Mouse (Mus musculus): ENCODE measurements at regions not wholly inside any gene's neighbourhood (a gene's known extent, or its start where the extent isn't known, plus 50 kb on each side); places are given as distances from the start of the nearest gene placed in this dataset.
"Not testable (repeated sequence)": the region's sequence is repeated elsewhere in the genome, so short reads cannot be mapped to it uniquely, and the experiment has no call there.

- DNase-seq, result no peak
- H3K4me3 ChIP-seq, result no peak overlapping the region
- TF ChIP-seq CTCF (IDR thresholded peaks at IDR 0.05), result no peak
- intact Hi-C loops (cut with DNase I), result no loop called here
- H3K27ac ChIP-seq, result no peak overlapping the region
These were observed 310.5 kb downstream of the Eipr1 start for GRCm38 (mm10) chr12:29062025-29062637.

GRCm38 (mm10) chr12:29062801-29063200 lies 311.2 kb downstream of the Eipr1 start:
- DNase-seq, result no peak
- TF ChIP-seq CTCF (IDR thresholded peaks at IDR 0.05), result no peak
- intact Hi-C loops (cut with DNase I), result no loop called here
- Histone ChIP-seq H3K27ac (no peak overlapping the region), H3K4me3 (no peak overlapping the region)

- no peak for TF ChIP-seq CTCF (IDR thresholded peaks at IDR 0.05)
- intact Hi-C loops (cut with DNase I), result no loop called here
- DNase-seq, result no peak
- Histone ChIP-seq H3K4me3 (no peak overlapping the region), H3K27ac (no peak overlapping the region)
These were observed 316.6 kb downstream of the Eipr1 start for GRCm38 (mm10) chr12:29068180-29068579.

- H3K27ac ChIP-seq, result no peak overlapping the region
- intact Hi-C loops (cut with DNase I), result no loop called here
- H3K4me3 ChIP-seq, result no peak overlapping the region
- no peak for TF ChIP-seq CTCF (IDR thresholded peaks at IDR 0.05)
- DNase-seq, result no peak
These were observed 323.7 kb downstream of the Eipr1 start for GRCm38 (mm10) chr12:29075096-29075852.

- H3K4me3 ChIP-seq, result no peak overlapping the region
- no peak for TF ChIP-seq CTCF (IDR thresholded peaks at IDR 0.05)
- intact Hi-C loops (cut with DNase I), result no loop called here
- H3K27ac ChIP-seq, result no peak overlapping the region
- DNase-seq, result no peak
These were observed 325.0 kb downstream of the Eipr1 start for GRCm38 (mm10) chr12:29076606-29077005.

- no peak for TF ChIP-seq CTCF (IDR thresholded peaks at IDR 0.05)
- Histone ChIP-seq H3K4me3 (no peak overlapping the region), H3K27ac (no peak overlapping the region)
- intact Hi-C loops (cut with DNase I), result no loop called here
- no peak for DNase-seq
These were observed 327.4 kb downstream of the Eipr1 start for GRCm38 (mm10) chr12:29079011-29079410.

GRCm38 (mm10) chr12:29083426-29084221 lies 332.0 kb downstream of the Eipr1 start:
- DNase-seq, result no peak
- intact Hi-C loops (cut with DNase I), result no loop called here

GRCm38 (mm10) chr12:29087245-29087644 lies 335.6 kb downstream of the Eipr1 start:
- DNase-seq; intact Hi-C loops (cut with DNase I); H3K4me3 ChIP-seq: not testable (repeated sequence)

More at GRCm38 (mm10) chr12:29083426-29084221, 332.0 kb downstream of the Eipr1 start:
- H3K27ac ChIP-seq, result no peak overlapping the region
- no peak for TF ChIP-seq CTCF (IDR thresholded peaks at IDR 0.05)
- no peak overlapping the region for H3K4me3 ChIP-seq

GRCm38 (mm10) chr12:29089634-29090033 lies 338.0 kb downstream of the Eipr1 start:
- intact Hi-C loops (cut with DNase I), result no loop called here
- TF ChIP-seq CTCF (IDR thresholded peaks at IDR 0.05), result no peak

More at GRCm38 (mm10) chr12:29087245-29087644, 335.6 kb downstream of the Eipr1 start:
- not testable (repeated sequence) for H3K27ac ChIP-seq

GRCm38 (mm10) chr12:29090451-29090850 lies 338.8 kb downstream of the Eipr1 start:
- intact Hi-C loops (cut with DNase I), result no loop called here
- no peak for DNase-seq
- no peak overlapping the region for H3K27ac ChIP-seq
- TF ChIP-seq CTCF (IDR thresholded peaks at IDR 0.05), result no peak
- no peak overlapping the region for H3K4me3 ChIP-seq

More at GRCm38 (mm10) chr12:29089634-29090033, 338.0 kb downstream of the Eipr1 start:
- no peak for DNase-seq
- no peak overlapping the region for H3K27ac ChIP-seq
- H3K4me3 ChIP-seq, result no peak overlapping the region

- intact Hi-C loops (cut with DNase I), result no loop called here
- no peak for TF ChIP-seq CTCF (IDR thresholded peaks at IDR 0.05)
- Histone ChIP-seq H3K27ac (no peak overlapping the region), H3K4me3 (no peak overlapping the region)
- DNase-seq, result no peak
These were observed 343.9 kb downstream of the Eipr1 start for GRCm38 (mm10) chr12:29095406-29096032.

GRCm38 (mm10) chr12:29096033-29096913 lies 344.7 kb downstream of the Eipr1 start:
- TF ChIP-seq CTCF (IDR thresholded peaks at IDR 0.05), result no peak
- Histone ChIP-seq H3K4me3 (no peak overlapping the region), H3K27ac (no peak overlapping the region)
- intact Hi-C loops (cut with DNase I), result no loop called here
- DNase-seq, result no peak
